Mouse (Mus musculus) liver, adult 2 months (tissue): Measurements from ENCODE around the gene Cox8a. TPM values are rescaled to one million over a fixed set of nuclear protein-coding genes. Genes with fewer than 3 reads are reported as not detected.

Experiments
- DNase-seq: peaks from one replicate; pipeline ENCODE4 v3.0.0-alpha.2; 2011; ENCODE audit warnings: low read depth, low spot score; ENCODE audit errors: extremely low read depth
- H3K27ac ChIP-seq: fragments of 200-500 bp; replicated peaks from 2 replicates; pipeline ENCODE4 v1.5.1; 2012; ENCODE audit warnings: low read depth, mild to moderate bottlenecking, control low read depth, inconsistent platforms, low read length; ENCODE audit not compliant: insufficient read depth
- H3K27me3 ChIP-seq: fragments of 200-500 bp; 2 replicates; pipeline ENCODE4 v1.6.1; 2012; ENCODE audit warnings: mild to moderate bottlenecking, moderate library complexity, low read length, inconsistent platforms; ENCODE audit not compliant: control insufficient read depth, insufficient read depth
- H3K36me3 ChIP-seq: fragments of 200-500 bp; 2 replicates; pipeline ENCODE4 v1.6.1; 2012; ENCODE audit warnings: low read length, inconsistent platforms; ENCODE audit not compliant: control insufficient read depth, insufficient read depth
- H3K4me1 ChIP-seq: fragments of 200-500 bp; 2 replicates; pipeline ENCODE4 v1.6.1; 2011; ENCODE audit warnings: low read length; ENCODE audit not compliant: control insufficient read depth, insufficient read depth
- H3K4me3 ChIP-seq: fragments of 200-500 bp; 2 replicates; pipeline ENCODE4 v1.5.1; 2011; ENCODE audit warnings: low read depth, mild to moderate bottlenecking, control low read depth, low read length, moderate library complexity; ENCODE audit not compliant: insufficient read depth
- H3K79me2 ChIP-seq: fragments of 200-500 bp; 2 replicates; pipeline ENCODE4 v1.6.1; 2012; ENCODE audit warnings: inconsistent platforms, mild to moderate bottlenecking, low read length, moderate library complexity; ENCODE audit not compliant: control insufficient read depth, insufficient read depth
- H3K9ac ChIP-seq: fragments of 200-500 bp; 2 replicates; pipeline ENCODE4 v1.6.1; 2012; ENCODE audit warnings: low read depth, mild to moderate bottlenecking, control low read depth, inconsistent platforms, low read length
- CTCF ChIP-seq: fragments of 200-500 bp; IDR thresholded peaks from 2 replicates; pipeline ENCODE4 v1.5.1; 2011; ENCODE audit warnings: low read depth, low read length, control low read depth
- POLR2A ChIP-seq: fragments of 200-500 bp; IDR thresholded peaks from 2 replicates; pipeline ENCODE4 v1.6.1; 2011; ENCODE audit warnings: low read length, control low read depth; ENCODE audit not compliant: insufficient read depth; ENCODE audit errors: extremely low read depth
- WGBS: fragments of 180-500 bp; shearing (Covaris S2); methylation state at CpG from one replicate; pipeline ENCODE4 v1.1.7; 2018; 5-methylcytosine and 5-hydroxymethylcytosine counted together
- polyA plus RNA-seq: library from polyadenylated mRNA; depleted of rRNA; stranded (reverse); fragments of >200 nt; gene quantifications from 2 replicates; pipeline ENCODE4 v1.2.3, GENCODE M21; 2012
- total RNA-seq: library from RNA; depleted of rRNA; stranded (reverse); fragments of >200 nt; gene quantifications from 2 replicates; pipeline ENCODE4 v1.2.3, GENCODE M21; 2014

Gene Cox8a
- total and polyA plus RNA-seq, 2 experiments, result 252 to 1,697 TPM

DNA sequence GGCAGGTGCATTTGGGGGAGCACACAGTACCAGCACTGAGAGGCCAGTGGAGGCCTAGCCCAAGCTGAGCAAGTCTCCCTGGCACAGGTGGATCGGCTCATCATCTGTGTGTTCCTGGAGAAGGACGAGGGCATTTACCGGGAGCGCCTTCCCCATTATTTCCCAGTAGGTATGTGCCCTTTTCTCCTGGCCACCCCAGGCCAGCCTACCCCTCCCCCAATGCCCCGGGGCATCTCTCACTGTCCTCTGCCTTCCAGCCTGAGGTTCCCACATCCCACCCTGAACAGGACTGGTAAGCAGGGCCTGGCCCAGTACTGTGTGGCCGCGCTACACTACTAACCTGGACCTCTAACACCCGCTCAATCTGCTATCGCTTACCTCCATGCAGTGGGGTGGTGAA lies 20.0 kb downstream of the Cox8a start:
- 0 out of 2 replicates have a peak, but pooled peaks cover 3% of the 10 kb centered on the region for H3K36me3 ChIP-seq
- no peak for DNase-seq
- 92% methylated on average over 9 of the region's 9 CpGs for WGBS
- TF ChIP-seq CTCF, result no peak
- no peak for TF ChIP-seq POLR2A
- no peak overlapping the region for H3K4me3 ChIP-seq
- H3K4me1 ChIP-seq, result peaks cover 12% of the 10 kb centered on the region
- H3K79me2 ChIP-seq, result no peaks in the 10 kb centered on the region
- no peaks in the 10 kb centered on the region for H3K27me3 ChIP-seq
- no peak overlapping the region for H3K27ac ChIP-seq
- no peak overlapping the region for H3K9ac ChIP-seq

DNA sequence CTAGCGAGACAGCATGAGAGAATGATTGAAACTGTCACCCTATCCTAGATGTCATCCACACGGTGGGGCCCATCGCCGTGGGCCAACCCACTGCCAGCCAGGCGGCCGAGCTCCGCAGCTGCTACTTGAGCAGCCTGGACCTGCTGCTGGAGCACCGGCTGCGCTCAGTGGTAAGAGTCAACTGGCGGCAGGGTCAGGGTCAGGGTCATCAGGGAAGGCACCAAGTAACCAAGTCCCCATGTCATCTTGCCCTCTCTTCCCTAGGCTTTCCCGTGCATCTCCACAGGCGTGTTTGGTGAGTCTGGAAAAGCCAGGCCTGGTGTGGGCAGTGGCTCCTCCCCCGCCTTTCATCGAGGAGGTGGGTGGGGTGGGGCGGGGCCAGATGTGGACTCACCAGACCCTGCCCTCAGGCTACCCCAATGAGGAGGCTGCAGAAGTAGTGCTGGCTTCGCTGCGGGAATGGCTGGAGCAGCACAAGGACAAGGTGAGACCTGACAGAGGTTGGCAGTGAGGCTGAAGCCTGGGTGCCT lies 20.6 kb downstream of the Cox8a start:
- 47% methylated on average over 17 of the region's 17 CpGs for WGBS
- H3K27ac ChIP-seq, result no peak overlapping the region
- no peak for TF ChIP-seq CTCF
- no peak for TF ChIP-seq POLR2A
- no peak for DNase-seq
- H3K36me3 ChIP-seq, result 0 out of 2 replicates have a peak, but pooled peaks cover 3% of the 10 kb centered on the region
- H3K27me3 ChIP-seq, result no peaks in the 10 kb centered on the region
- H3K79me2 ChIP-seq, result no peaks in the 10 kb centered on the region
- H3K4me1 ChIP-seq, result peaks cover 17% of the 10 kb centered on the region
- H3K9ac ChIP-seq, result no peak overlapping the region
- no peak overlapping the region for H3K4me3 ChIP-seq

DNA sequence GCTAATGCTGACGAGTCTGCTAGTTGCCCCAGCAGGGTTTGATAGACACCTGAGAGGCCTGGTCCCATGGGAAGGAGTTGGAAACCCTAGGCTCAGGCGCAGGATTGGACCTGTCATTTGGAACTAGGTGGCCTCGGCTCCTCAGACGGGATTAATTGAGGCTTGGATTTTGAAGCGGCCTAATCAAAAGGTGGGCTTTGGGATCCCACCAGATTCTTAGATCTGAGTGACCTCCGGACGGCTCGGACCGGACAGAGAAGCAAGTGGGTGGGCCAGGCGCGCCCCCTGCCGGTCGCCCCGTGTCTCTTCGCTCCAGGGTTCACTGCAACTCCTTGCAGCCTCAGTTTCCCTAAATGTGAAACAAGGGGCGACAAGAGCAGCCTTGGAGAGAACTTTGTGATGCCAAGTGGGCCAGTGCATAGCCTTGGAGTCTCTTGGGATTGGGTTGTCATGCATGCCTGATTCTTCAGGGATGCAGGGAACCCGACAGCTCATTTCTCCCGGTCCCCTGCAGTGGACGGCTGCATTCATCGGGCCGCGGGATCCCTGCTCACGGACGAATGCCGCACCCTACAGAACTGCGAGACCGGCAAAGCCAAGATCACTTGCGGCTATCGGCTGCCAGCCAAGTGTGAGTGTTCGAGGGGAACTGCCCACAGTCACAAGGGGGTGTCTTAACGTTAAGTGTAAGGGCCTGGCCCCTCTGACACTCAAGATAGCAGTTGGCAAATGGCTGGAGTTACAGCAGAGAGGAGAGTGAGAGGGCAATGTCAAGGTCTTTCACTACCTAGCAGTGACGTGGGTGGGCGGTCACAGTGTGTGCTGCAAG lies 21.3 kb downstream of the Cox8a start:
- Histone ChIP-seq H3K79me2 (no peaks in the 10 kb centered on the region), H3K4me3 (no peak overlapping the region), H3K9ac (peak overlapping the region; percentile 43; the same call in 1 of the 2 replicates), H3K36me3 (0 out of 2 replicates have a peak, but pooled peaks cover 3% of the 10 kb centered on the region), H3K27ac (no peak overlapping the region), H3K4me1 (peaks cover 23% of the 10 kb centered on the region), H3K27me3 (no peaks in the 10 kb centered on the region)
- DNase-seq, result no peak
- WGBS, result 30% methylated on average over 33 of the region's 33 CpGs
- TF ChIP-seq CTCF, result peak; percentile 87
- no peak for TF ChIP-seq POLR2A

DNA sequence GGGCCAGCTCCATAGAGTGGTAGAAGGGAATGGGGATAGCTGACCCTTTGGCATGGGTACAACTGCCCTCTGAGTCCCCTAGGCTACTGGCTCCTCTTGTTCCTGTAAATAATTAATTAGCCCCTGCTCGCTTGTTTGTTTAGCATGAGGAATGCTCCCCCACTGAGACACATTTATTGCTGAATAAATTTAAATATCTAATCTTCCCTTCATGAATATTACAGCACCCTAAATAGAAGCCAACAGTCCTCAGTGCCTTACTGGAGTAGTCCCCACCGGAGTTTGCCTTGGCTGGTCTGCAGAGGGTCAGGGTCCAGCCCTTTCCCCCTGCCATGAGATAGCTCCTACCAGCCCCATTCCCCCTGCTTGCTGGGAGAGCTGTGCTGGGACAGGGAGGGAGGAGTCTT lies 24.9 kb downstream of the Cox8a start:
- WGBS, result 11% methylated on average over 2 of the region's 2 CpGs
- DNase-seq, result peak; percentile 96
- TF ChIP-seq CTCF (no peak), POLR2A (no peak)
- peak overlapping the region; percentile 94 for H3K27ac ChIP-seq
- H3K79me2 ChIP-seq, result no peaks in the 10 kb centered on the region
- H3K4me3 ChIP-seq, result no peak overlapping the region
- no peaks in the 10 kb centered on the region for H3K27me3 ChIP-seq
- peaks cover 23% of the 10 kb centered on the region for H3K4me1 ChIP-seq
- no peaks in the 10 kb centered on the region for H3K36me3 ChIP-seq
- peak overlapping the region; percentile 48 for H3K9ac ChIP-seq

DNA sequence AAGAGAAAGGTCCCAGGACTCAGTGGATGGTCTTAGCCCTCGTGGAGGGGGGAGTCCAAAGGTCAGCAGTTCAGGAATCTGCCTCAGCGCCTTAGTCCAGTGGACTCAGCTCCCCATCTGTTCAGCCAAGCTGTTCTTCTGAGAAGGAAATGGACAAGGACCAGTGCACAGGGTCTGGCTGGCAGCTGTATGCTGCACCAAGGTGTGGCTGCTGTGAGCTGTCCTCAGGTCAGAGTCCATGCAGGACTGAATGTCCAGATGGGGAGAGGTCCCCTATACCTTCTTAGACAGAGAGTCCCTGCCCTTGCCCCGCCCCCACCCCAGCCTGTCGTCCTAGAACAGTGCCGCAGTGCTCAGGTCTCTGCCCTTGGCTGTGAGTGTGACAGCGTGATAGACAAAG lies 25.8 kb downstream of the Cox8a start:
- Histone ChIP-seq H3K79me2 (no peaks in the 10 kb centered on the region), H3K4me1 (peaks cover 23% of the 10 kb centered on the region), H3K27ac (peak overlapping the region; percentile 94), H3K4me3 (no peak overlapping the region), H3K9ac (peak overlapping the region; percentile 5; the same call in 1 of the 2 replicates), H3K36me3 (no peaks in the 10 kb centered on the region), H3K27me3 (no peaks in the 10 kb centered on the region)
- DNase-seq, result peak; percentile 45
- 15% methylated on average over 6 of the region's 6 CpGs for WGBS
- no peak for TF ChIP-seq CTCF
- TF ChIP-seq POLR2A, result no peak

DNA sequence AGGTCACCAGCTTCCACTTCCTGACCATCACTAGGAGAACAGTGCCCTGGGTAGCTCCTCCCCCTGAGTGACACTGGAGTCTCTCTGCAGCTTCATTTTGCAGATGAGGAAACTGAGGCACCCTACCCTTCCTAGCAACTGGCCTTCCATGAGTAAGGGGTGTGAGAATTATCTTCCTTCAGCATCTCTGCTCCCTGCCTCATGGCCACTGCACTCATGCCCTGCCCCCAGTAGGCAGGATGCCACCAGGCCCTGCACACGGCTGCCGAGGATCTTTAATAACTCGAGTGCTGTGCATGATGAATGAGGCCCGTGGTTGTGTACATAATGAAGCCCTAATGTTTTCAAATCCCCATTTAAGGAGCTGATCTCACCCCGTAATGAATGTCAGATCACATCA lies 26.4 kb downstream of the Cox8a start:
- TF ChIP-seq CTCF (no peak), POLR2A (no peak)
- no peak for DNase-seq
- 68% methylated on average over 5 of the region's 5 CpGs for WGBS
- no peaks in the 10 kb centered on the region for H3K27me3 ChIP-seq
- no peak overlapping the region for H3K4me3 ChIP-seq
- peaks cover 23% of the 10 kb centered on the region for H3K4me1 ChIP-seq
- no peak overlapping the region for H3K9ac ChIP-seq
- H3K27ac ChIP-seq, result no peak overlapping the region
- no peaks in the 10 kb centered on the region for H3K36me3 ChIP-seq
- no peaks in the 10 kb centered on the region for H3K79me2 ChIP-seq
